Mouse (Mus musculus) liver, adult (tissue): ENCODE data around the gene Tent2.

ENCODE experiments used
- GATA4 ChIP-seq: IDR thresholded peaks from 2 replicates; pipeline ENCODE4 v1.6.1; 2014; ENCODE audit warnings: mild to moderate bottlenecking, low read length; ENCODE audit not compliant: insufficient replicate concordance

The Tent2 gene

DNA sequence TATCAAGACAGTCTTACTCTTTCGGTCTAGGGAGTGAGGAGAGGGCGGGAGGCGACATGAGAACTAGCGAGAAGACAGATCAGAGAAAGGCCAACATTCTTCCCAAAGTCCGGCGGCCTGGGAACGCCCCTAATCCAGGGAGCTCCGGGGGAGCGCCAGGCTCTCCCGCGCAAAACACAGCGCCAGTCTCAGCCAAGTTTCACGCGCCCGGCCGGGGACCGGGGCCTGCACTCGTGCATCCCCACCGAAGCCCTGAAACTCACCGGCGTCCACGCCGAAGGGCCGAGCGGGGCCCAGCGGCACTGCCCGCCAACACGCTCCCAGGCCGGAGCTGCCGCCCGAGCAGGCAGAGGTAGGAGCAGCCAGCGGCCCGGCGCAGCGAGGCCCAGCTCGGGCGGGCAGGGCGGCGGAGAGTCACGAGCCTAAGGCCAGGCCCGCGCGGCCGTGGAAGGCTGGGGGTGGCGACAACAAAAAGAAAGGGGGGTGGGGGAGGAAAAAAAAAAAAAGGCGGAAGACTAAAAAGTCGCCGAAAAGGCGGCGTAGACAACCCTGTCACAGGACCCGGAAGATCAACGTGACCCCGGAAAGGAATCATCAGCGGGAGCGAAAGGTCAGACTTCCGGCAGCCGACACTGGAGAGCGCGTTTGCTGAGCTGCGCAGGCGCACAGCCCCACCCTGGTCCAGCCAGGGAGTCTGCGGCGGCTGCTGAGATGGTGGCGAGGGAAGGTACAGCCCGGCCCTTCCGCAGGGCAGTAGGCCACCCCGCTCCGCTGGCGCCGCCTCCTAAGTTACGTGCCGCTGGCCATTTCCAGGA is at the start of gene Tent2:
TSS of gene Tent2 (minus strand) at position 555 of the 815 bp plus-strand sequence.
- 0 out of 2 replicates have a peak, but pooled peaks have one; percentile 6 for TF ChIP-seq GATA4

DNA sequence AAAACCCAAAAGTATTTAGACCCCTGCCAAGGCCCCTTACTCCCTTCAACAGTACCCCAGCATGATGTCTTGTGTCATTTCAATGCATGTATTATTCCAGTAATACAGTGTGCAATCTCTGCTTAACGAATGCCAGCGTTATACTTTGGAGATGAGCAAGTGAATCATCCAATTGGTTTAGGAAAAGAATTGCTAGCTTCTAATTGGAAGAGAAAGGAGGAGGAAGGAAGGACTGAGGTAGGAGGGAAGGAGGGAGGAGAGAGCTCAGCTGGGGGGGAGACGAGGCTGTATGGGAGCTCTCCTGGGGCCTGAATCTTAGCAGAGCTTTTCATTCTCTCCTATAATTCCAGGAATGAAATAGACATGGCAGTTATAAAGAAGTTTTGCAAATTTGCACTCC is 49.0 kb upstream of the Tent2 start:
- no peak for TF ChIP-seq GATA4

DNA sequence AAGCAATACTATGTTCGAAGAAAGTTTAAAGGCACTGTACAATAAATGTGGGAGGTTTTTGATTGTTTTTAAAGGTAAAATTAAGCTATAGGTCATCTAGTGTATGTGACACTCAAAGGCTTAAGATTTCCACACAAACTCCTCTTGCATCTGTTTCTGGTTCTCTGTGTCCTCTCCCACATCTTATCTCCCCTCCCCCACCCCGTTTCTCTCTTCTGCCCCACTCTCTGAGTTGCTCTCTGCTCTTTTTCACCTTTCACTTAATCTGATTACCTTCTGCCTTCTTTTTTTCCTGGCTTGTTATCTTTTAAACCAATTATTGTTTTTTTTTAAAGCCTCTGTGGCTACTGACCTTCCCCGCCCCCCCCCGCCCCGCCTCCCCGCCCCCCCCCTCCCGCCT is 47.4 kb upstream of the Tent2 start:
- no peak for TF ChIP-seq GATA4

DNA sequence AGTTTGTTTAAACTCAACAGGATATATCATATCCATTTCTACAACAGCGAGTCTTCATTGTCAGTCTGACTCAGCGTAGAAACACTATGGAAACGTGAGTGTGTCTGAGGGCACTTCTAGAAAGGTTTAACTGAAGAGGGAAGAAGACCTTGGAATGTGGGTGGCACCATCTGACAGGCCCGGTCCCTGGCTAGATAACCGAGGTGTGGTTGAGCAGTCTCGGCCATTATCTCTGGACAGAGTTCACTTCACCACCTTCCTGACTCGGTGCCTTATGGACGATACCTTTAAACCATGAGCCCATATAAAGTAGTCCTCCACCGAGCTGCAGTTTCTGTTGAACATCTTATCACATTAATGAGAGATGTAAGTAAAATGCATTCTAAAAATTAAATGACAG is 46.9 kb upstream of the Tent2 start:
- no peak for TF ChIP-seq GATA4

- no peak for TF ChIP-seq GATA4
These were observed 45.7 kb upstream of the Tent2 start for GRCm38 (mm10) chr13:93237677-93238398.

DNA sequence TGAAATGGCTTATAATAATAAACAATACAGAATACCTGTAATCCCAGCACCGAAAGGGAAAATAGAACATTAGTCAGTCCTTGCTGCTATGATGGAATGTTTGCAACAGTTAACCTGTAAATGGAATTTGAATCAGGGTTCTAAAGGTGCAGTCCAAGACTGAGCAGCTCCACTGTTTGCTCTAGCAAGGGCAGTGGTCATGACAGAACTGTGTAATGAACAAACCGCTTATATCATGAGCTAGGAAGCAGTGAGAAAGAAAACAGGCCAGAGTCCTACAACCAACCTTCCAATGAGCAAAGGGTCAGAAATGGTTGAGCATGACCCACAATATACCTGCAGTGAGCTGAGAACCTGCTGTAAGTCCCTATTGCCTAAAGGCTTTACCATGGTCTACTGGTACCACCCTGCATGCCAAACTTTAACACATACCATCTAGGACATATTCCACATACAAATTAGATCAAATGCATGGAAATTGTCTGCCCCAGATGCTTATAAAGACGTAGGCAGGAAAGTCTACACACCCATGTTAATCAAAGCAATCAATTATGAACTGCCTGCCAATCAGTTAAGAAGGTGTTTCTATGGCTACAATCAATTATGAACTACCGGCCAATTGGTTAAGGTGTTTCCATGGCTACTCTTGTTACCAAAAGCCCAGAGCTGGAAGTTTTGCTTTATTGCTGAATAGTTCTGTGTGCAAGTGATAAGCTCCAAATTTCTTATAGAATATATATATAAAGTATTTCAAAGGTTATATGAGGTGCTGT is 42.3 kb upstream of the Tent2 start:
- peak; percentile 97 for TF ChIP-seq GATA4

- peak; percentile 49; the same call in 1 of the 2 replicates for TF ChIP-seq GATA4
These were observed 40.1 kb upstream of the Tent2 start for GRCm38 (mm10) chr13:93232335-93232734.

- no peak for TF ChIP-seq GATA4
These were observed 38.8 kb upstream of the Tent2 start for GRCm38 (mm10) chr13:93231016-93231415.

DNA sequence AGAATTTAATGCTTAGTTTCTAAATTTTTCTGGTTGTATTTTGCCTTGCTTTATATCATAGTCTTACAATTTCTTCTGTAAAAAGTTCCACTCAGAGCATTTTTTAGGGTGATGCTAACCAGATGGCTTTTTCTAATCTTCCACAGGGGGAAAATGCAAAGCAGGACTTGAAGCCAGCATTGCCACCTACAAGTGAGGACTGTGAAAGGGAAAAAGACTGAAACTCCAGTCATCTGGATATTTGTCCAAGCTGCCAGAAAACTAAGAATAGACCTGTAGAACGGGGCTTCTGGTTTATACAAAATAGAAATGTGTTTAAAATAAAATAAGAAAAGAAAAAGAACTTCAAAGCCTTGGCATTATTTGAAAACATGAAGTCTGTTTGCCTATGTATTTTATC is 19.6 kb upstream of the Tent2 start:
- TF ChIP-seq GATA4 = no peak

DNA sequence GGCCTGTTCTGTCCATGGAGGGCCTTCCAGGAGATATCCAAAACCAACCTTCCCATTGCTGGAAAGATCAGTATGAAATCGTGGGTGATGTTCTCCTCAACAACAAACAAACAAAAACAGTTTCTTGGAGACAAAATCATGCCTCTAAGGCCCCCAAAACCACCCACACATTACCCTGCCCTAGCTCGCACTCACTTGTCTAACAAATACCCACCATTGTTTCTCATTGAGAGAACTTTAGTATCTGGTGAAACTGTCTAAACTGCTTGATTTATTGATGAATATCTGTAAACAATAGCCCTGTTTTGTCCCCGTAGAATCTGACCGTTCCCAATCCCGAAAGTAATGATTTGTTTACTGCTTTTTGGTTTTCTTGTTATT is 451 bp upstream of the Tent2 start:
- no peak for TF ChIP-seq GATA4

GRCm38 (mm10) chr13:93189416-93189815 is 2.8 kb downstream of the Tent2 start:
- TF ChIP-seq GATA4 = no peak

DNA sequence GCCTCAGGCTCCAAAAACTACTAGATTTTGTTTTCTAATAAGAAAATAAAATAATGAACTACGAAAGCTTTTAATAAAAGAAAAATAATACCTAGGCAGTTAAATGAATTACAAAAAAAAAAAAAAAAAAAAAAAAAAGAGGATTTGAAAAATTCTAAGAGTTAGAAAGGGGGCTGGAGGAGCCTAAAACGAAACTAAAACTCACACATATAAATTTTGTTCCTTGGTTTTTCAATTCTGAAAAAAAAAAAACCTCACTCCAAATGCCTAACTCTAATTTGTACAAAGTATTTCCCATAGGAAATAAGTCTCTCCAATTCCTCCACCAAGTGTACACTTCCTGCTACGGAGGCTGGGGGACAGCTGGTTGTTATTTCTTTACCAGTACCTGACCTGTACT is 3.4 kb downstream of the Tent2 start:
- no peak for TF ChIP-seq GATA4

- TF ChIP-seq GATA4 = no peak
These were observed 11.8 kb downstream of the Tent2 start for GRCm38 (mm10) chr13:93180351-93180750.

GRCm38 (mm10) chr13:93179522-93179921 is 12.7 kb downstream of the Tent2 start:
- no peak for TF ChIP-seq GATA4

DNA sequence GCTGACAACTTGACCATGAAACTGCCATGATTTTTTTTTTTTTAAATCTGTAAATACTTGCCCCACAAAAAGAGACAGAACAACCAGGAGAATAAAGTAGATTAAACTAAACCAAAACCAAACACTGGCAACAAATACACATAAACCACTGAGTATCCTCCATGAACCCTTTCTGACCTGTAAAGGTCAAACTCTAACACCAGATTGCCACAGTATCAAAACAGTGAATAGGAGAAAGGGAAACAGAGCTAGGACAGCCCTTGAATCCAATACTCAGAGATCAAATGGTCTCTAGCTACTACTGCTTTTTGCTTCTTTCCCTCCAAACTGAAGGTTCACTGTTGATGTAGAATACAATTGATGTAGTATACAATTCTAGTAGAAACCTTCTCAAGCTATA is 14.6 kb downstream of the Tent2 start:
- no peak for TF ChIP-seq GATA4

- no peak for TF ChIP-seq GATA4
These were observed 28.9 kb downstream of the Tent2 start for GRCm38 (mm10) chr13:93163303-93163702.

DNA sequence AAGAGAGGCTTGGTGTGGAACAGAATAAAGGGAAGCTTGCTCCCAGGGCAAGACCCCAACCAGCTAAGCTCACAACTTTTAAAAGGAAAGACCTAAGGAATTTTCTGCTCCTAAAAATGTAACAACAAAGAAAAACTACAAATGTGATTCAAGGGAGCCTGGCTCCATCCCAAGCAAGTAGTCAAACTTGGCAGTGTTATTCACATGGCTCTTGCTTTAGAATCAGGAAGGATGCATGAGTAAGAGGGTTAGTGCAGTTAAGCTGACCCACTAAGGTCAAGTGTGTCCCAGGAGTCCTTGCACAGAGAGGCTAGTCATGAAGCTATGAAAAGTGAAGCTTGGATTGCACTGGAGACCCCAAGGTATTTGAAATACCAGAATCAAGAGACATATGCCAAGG is 29.7 kb downstream of the Tent2 start:
- no peak for TF ChIP-seq GATA4
